Mouse (Mus musculus) limb, embryonic 10.5 days (tissue): Measurements from ENCODE around the gene 1700030K09Rik. TPM values are rescaled to one million over a fixed set of nuclear protein-coding genes. Genes with fewer than 3 reads are reported as not detected.

Experiments
- DNase-seq: peaks from one replicate; pipeline ENCODE4 v3.0.0-alpha.2; 2017; ENCODE audit warnings: low spot score
- H3K27ac ChIP-seq: fragments of 300-500 bp; sonication (generic); 2 replicates; pipeline ENCODE4 v1.5.1; 2016; ENCODE audit warnings: mild to moderate bottlenecking
- H3K27me3 ChIP-seq: fragments of 300-500 bp; sonication (generic); 2 replicates; pipeline ENCODE4 v1.6.1; 2016; ENCODE audit warnings: low read depth, mild to moderate bottlenecking; ENCODE audit not compliant: poor library complexity, severe bottlenecking
- H3K36me3 ChIP-seq: fragments of 300-500 bp; sonication (generic); 2 replicates; pipeline ENCODE4 v1.6.1; 2016; ENCODE audit warnings: mild to moderate bottlenecking, moderate library complexity
- H3K4me1 ChIP-seq: fragments of 300-500 bp; sonication (generic); 2 replicates; pipeline ENCODE4 v1.6.1; 2016
- H3K4me3 ChIP-seq: fragments of 300-500 bp; sonication (generic); 2 replicates; pipeline ENCODE4 v1.5.1; 2016; ENCODE audit warnings: mild to moderate bottlenecking, moderate library complexity
- H3K9me3 ChIP-seq: fragments of 300-500 bp; sonication (generic); replicated peaks from 2 replicates; pipeline ENCODE4 v1.6.1; 2016; ENCODE audit warnings: mild to moderate bottlenecking
- WGBS: fragments of 180-500 bp; shearing (Covaris S2); methylation state at CpG from one replicate; pipeline ENCODE4 v1.1.7; 2016; 5-methylcytosine and 5-hydroxymethylcytosine counted together
- polyA plus RNA-seq: library from polyadenylated mRNA; unstranded; fragments of >200 nt; fragmentation: Nextera tagmentation; extraction: Ambion mirVana; gene quantifications from 2 replicates; pipeline ENCODE4 v1.2.1, GENCODE M21; 2016

1700030K09Rik gene
- polyA plus RNA-seq, 1 experiment from 2014 or later = 16.1 TPM

GRCm38 (mm10) chr8:72470684-72471083, 27.0 kb downstream of the 1700030K09Rik start:
- H3K27ac ChIP-seq = no peak overlapping the region
- no peaks in the 10 kb centered on the region for H3K9me3 ChIP-seq
- H3K4me1 ChIP-seq = peaks cover 7% of the 10 kb centered on the region
- H3K4me3 ChIP-seq = no peak overlapping the region
- no peak for DNase-seq
- 97% methylated on average over 7 of the region's 7 CpGs for WGBS
- no peaks in the 10 kb centered on the region for H3K27me3 ChIP-seq
- H3K36me3 ChIP-seq = peaks cover 79% of the 10 kb centered on the region

GRCm38 (mm10) chr8:72474826-72475546, 31.3 kb downstream of the 1700030K09Rik start, which contains the start of gene Cherp:
Gene Cherp (minus strand): TSS chr8:72475226.
- Histone ChIP-seq H3K4me3 (peak within 1 kb of the TSS; percentile 79), H3K9me3 (no peaks in the 10 kb centered on the region), H3K36me3 (peaks cover 53% of the 10 kb centered on the region), H3K4me1 (peaks cover 15% of the 10 kb centered on the region), H3K27ac (peak within 1 kb of the TSS; percentile 90), H3K27me3 (no peaks in the 10 kb centered on the region)
- peak; percentile 98 for DNase-seq
- WGBS = under 1% methylated on average over 80 of the region's 80 CpGs

DNA sequence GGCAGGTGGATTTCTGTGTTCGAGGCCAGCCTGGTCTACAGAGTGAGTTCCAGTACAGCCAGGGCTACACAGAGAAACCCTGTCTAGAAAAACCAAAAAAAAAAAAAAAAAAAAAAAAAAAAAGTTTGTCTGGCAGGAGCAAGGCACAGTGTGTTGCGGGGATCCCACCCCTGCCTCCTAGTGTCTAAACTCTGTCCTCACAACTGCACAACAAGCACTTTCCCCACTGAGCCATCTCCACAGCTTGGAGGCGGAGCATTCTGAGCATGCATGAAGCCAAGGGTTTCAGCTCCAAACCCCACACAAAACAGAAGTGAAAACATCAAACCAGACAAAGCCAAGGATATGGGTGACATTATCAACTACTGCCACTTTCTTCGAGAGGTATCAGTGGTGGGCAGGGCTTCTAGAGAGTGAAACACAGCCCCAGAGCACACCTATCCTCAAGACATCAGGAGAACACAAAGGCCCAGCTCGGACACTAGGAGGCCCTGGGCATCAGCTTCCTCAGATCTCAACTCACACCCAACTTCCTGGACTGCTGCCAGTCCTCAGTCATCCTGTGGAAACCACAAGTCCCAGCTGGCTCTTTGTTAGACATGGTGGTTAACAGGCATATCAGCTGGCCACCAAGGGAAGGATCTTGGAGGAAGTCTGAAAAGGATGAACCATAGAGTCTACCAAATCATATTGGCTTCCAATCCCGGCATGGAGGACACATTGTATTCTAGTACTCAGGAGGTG, 41.9 kb downstream of the 1700030K09Rik start:
- 88% methylated on average over 6 of the region's 6 CpGs for WGBS
- Histone ChIP-seq H3K9me3 (no peaks in the 10 kb centered on the region), H3K27ac (no peak overlapping the region), H3K4me1 (peaks cover 4% of the 10 kb centered on the region; the same call in 1 of the 2 replicates), H3K36me3 (peaks cover 94% of the 10 kb centered on the region), H3K4me3 (no peak overlapping the region), H3K27me3 (no peaks in the 10 kb centered on the region)
- no peak for DNase-seq

DNA sequence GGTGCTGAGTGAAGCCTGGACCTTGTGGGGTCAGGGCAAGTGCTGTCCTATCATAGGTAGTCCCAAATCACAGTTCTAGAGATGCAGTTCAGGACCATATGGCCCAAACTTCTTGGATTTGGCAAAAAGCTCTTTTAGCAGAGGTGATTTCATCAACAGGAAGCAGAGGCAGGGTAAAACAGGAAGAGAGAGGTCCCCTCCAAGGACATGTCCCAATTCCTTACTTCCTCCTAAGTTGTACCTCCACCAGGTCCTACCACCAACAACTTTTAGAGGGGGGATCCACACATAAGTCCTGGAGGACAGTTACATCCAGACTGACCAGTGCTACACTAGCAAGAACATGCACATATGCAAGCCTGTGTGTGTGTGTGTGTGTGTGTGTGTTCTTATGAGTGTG, 43.3 kb downstream of the 1700030K09Rik start:
- Histone ChIP-seq H3K4me3 (no peak overlapping the region), H3K36me3 (peaks cover 82% of the 10 kb centered on the region), H3K9me3 (no peaks in the 10 kb centered on the region), H3K27me3 (no peaks in the 10 kb centered on the region), H3K4me1 (peaks cover 15% of the 10 kb centered on the region), H3K27ac (no peak overlapping the region)
- no peak for DNase-seq

DNA sequence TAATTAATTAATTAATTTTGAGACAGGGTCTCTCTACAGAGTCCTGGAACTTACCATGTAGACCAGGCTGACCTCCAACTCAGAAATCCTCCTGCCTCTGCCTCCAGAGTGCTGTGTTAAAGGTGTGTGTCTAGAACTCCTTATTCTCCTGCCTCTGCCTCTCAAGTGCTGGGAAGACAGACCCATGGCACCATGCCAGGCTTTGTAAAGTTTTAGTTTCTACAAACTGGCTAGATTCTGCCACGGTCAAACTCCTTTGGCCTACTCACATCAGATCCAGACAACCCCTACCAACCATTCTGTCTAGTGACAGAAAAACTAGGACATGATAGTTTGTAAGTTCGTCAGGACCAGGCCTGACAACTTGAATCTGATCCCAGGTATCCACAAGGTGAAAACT, 47.3 kb downstream of the 1700030K09Rik start:
- WGBS = 93% methylated on average over 2 of the region's 2 CpGs
- Histone ChIP-seq H3K9me3 (no peaks in the 10 kb centered on the region), H3K4me3 (peak overlapping the region; percentile 94), H3K27ac (no peak overlapping the region), H3K4me1 (peaks cover 27% of the 10 kb centered on the region), H3K27me3 (no peaks in the 10 kb centered on the region), H3K36me3 (peaks cover 65% of the 10 kb centered on the region)
- DNase-seq = no peak

GRCm38 (mm10) chr8:72491680-72492621, 48.3 kb downstream of the 1700030K09Rik start, which contains the start of gene Slc35e1:
Gene Slc35e1 (minus strand): TSS chr8:72492614.
- peak within 1 kb of the TSS; percentile 90 for H3K27ac ChIP-seq
- H3K9me3 ChIP-seq = no peaks in the 10 kb centered on the region
- H3K4me1 ChIP-seq = peaks cover 27% of the 10 kb centered on the region
- peak within 1 kb of the TSS; percentile 94 for H3K4me3 ChIP-seq
- DNase-seq = no peak
- 2% methylated on average over 97 of the region's 98 CpGs for WGBS
- no peaks in the 10 kb centered on the region for H3K27me3 ChIP-seq
- H3K36me3 ChIP-seq = peaks cover 65% of the 10 kb centered on the region

- Histone ChIP-seq H3K27ac (peak overlapping the region; percentile 90), H3K36me3 (peaks cover 65% of the 10 kb centered on the region), H3K4me1 (peaks cover 27% of the 10 kb centered on the region), H3K9me3 (no peaks in the 10 kb centered on the region), H3K4me3 (peak overlapping the region; percentile 94), H3K27me3 (no peaks in the 10 kb centered on the region)
- DNase-seq = peak; percentile 99
- WGBS = under 1% methylated on average over 56 of the region's 56 CpGs
These were observed 49.0 kb downstream of the 1700030K09Rik start for GRCm38 (mm10) chr8:72492622-72493081.

- Histone ChIP-seq H3K27ac (peak overlapping the region; percentile 90), H3K36me3 (peaks cover 63% of the 10 kb centered on the region), H3K9me3 (no peaks in the 10 kb centered on the region), H3K4me1 (peaks cover 27% of the 10 kb centered on the region), H3K27me3 (no peaks in the 10 kb centered on the region), H3K4me3 (peak overlapping the region; percentile 94)
- WGBS = 20% methylated on average over 8 of the region's 8 CpGs
- no peak for DNase-seq
These were observed 49.7 kb downstream of the 1700030K09Rik start for GRCm38 (mm10) chr8:72493381-72493780.

GRCm38 (mm10) chr8:72495411-72496111, 51.9 kb downstream of the 1700030K09Rik start:
- Histone ChIP-seq H3K27me3 (no peaks in the 10 kb centered on the region), H3K27ac (no peak overlapping the region), H3K4me1 (peaks cover 24% of the 10 kb centered on the region), H3K36me3 (peaks cover 62% of the 10 kb centered on the region), H3K4me3 (no peak overlapping the region), H3K9me3 (no peaks in the 10 kb centered on the region)
- DNase-seq = no peak
- 91% methylated on average over 23 of the region's 23 CpGs for WGBS

GRCm38 (mm10) chr8:72496217-72496616, 52.5 kb downstream of the 1700030K09Rik start:
- no peak overlapping the region for H3K27ac ChIP-seq
- H3K27me3 ChIP-seq = no peaks in the 10 kb centered on the region
- 92% methylated on average over 19 of the region's 19 CpGs for WGBS
- DNase-seq = no peak
- no peaks in the 10 kb centered on the region for H3K9me3 ChIP-seq
- no peak overlapping the region for H3K4me3 ChIP-seq
- peaks cover 59% of the 10 kb centered on the region for H3K36me3 ChIP-seq
- H3K4me1 ChIP-seq = peaks cover 19% of the 10 kb centered on the region

DNA sequence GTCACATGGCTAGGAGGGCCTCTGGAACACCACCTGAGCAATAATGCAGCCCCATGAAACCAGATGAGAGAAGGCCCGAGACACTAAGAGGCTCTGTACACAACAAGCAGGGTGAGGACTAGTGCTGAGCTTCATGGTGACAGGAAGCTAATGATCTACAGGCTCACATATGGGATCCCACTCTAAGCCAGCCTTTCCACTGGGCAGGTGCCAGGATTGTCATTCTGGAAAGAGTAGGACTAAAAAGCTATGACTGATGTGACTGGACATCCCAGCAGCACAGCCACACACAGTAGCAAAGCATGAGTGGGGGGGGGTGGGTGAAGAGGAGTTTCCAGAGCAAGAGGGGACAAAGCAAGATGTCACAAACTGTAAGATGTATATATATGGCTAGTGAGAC, 54.2 kb downstream of the 1700030K09Rik start:
- Histone ChIP-seq H3K27ac (no peak overlapping the region), H3K36me3 (peaks cover 67% of the 10 kb centered on the region), H3K27me3 (no peaks in the 10 kb centered on the region), H3K9me3 (no peaks in the 10 kb centered on the region), H3K4me3 (no peak overlapping the region), H3K4me1 (peaks cover 12% of the 10 kb centered on the region)
- 100% methylated on average over 1 of the region's 1 CpGs for WGBS
- DNase-seq = no peak

GRCm38 (mm10) chr8:72498527-72498926, 54.8 kb downstream of the 1700030K09Rik start:
- 92% methylated on average over 4 of the region's 4 CpGs for WGBS
- H3K9me3 ChIP-seq = no peaks in the 10 kb centered on the region
- H3K27me3 ChIP-seq = no peaks in the 10 kb centered on the region
- H3K4me1 ChIP-seq = peaks cover 8% of the 10 kb centered on the region
- H3K4me3 ChIP-seq = no peak overlapping the region
- H3K27ac ChIP-seq = no peak overlapping the region
- DNase-seq = no peak
- peaks cover 70% of the 10 kb centered on the region for H3K36me3 ChIP-seq
